Mouse (Mus musculus) heart, embryonic 10.5 days (tissue): ENCODE measurements around the gene Cox8b. TPM values are rescaled to one million over a fixed set of nuclear protein-coding genes. Genes with fewer than 3 reads are reported as not detected.
A peak's percentile ranks its signal among the peaks of the same experiment; 100 is the strongest.
"Not testable (repeated sequence)": the region's sequence is repeated elsewhere in the genome, so short reads cannot be mapped to it uniquely, and the experiment has no call there.

Experiments used
- DNase-seq: peaks from one replicate; pipeline ENCODE4 v3.0.0-alpha.2; 2017; ENCODE audit warnings: low spot score
- H3K27ac ChIP-seq: fragments of 300-500 bp; sonication (generic); 2 replicates; pipeline ENCODE4 v1.5.1; 2016; ENCODE audit warnings: mild to moderate bottlenecking
- H3K27me3 ChIP-seq: fragments of 300-500 bp; sonication (generic); 2 replicates; pipeline ENCODE4 v1.6.1; 2016; ENCODE audit warnings: mild to moderate bottlenecking; ENCODE audit not compliant: poor library complexity, insufficient read depth, severe bottlenecking
- H3K36me3 ChIP-seq: fragments of 300-500 bp; sonication (generic); 2 replicates; pipeline ENCODE4 v1.6.1; 2016; ENCODE audit warnings: mild to moderate bottlenecking, moderate library complexity
- H3K4me1 ChIP-seq: fragments of 300-500 bp; sonication (generic); 2 replicates; pipeline ENCODE4 v1.6.1; 2016; ENCODE audit warnings: mild to moderate bottlenecking
- H3K4me3 ChIP-seq: fragments of 300-500 bp; sonication (generic); 2 replicates; pipeline ENCODE4 v1.5.1; 2016; ENCODE audit warnings: mild to moderate bottlenecking, moderate library complexity
- H3K9me3 ChIP-seq: fragments of 300-500 bp; sonication (generic); 2 replicates; pipeline ENCODE4 v1.6.1; 2016; ENCODE audit warnings: mild to moderate bottlenecking, moderate library complexity
- whole genome bisulfite sequencing: fragments of 180-500 bp; shearing (Covaris S2); methylation state at CpG from one replicate; pipeline ENCODE4 v1.1.7; 2016; 5-methylcytosine and 5-hydroxymethylcytosine counted together
- polyA plus RNA-seq: library from polyadenylated mRNA; unstranded; fragments of >200 nt; fragmentation: Nextera tagmentation; extraction: Ambion mirVana; gene quantifications from 2 replicates; pipeline ENCODE4 v1.2.1, GENCODE M21; 2016

Cox8b gene
- polyA plus RNA-seq, 1 experiment from 2014 or later = 13.6 TPM

GRCm38 (mm10) chr7:140908634-140909107, 8.4 kb upstream of the Cox8b start:
- WGBS = 3% methylated on average over 19 of the region's 19 CpGs
- Histone ChIP-seq H3K9me3 (no peaks in the 10 kb centered on the region), H3K27me3 (peaks cover 15% of the 10 kb centered on the region; the same call in 1 of the 2 replicates), H3K4me1 (peaks cover 6% of the 10 kb centered on the region; the same call in 1 of the 2 replicates), H3K4me3 (peak overlapping the region; percentile 57), H3K36me3 (no peaks in the 10 kb centered on the region), H3K27ac (peak overlapping the region; percentile 63; the same call in 1 of the 2 replicates)
- peak; percentile 91 for DNase-seq

GRCm38 (mm10) chr7:140908181-140908580, 7.9 kb upstream of the Cox8b start:
- Histone ChIP-seq H3K9me3 (no peaks in the 10 kb centered on the region), H3K4me3 (no peak overlapping the region), H3K27ac (no peak overlapping the region), H3K4me1 (peaks cover 10% of the 10 kb centered on the region; the same call in 1 of the 2 replicates), H3K36me3 (no peaks in the 10 kb centered on the region), H3K27me3 (peaks cover 13% of the 10 kb centered on the region; the same call in 1 of the 2 replicates)
- DNase-seq = no peak
- 44% methylated on average over 7 of the region's 7 CpGs for WGBS

GRCm38 (mm10) chr7:140907697-140908096, 7.5 kb upstream of the Cox8b start:
- Histone ChIP-seq H3K4me1 (peaks cover 15% of the 10 kb centered on the region; the same call in 1 of the 2 replicates), H3K27ac (no peak overlapping the region)
- DNase-seq = no peak

GRCm38 (mm10) chr7:140907131-140907530, 6.9 kb upstream of the Cox8b start:
- no peaks in the 10 kb centered on the region for H3K36me3 ChIP-seq
- no peaks in the 10 kb centered on the region for H3K9me3 ChIP-seq
- H3K4me3 ChIP-seq = no peak overlapping the region
- H3K27ac ChIP-seq = no peak overlapping the region
- 76% methylated on average over 13 of the region's 13 CpGs for WGBS
- H3K4me1 ChIP-seq = peaks cover 15% of the 10 kb centered on the region; the same call in 1 of the 2 replicates
- peaks cover 13% of the 10 kb centered on the region; the same call in 1 of the 2 replicates for H3K27me3 ChIP-seq
- DNase-seq = no peak

More at GRCm38 (mm10) chr7:140907697-140908096, 7.5 kb upstream of the Cox8b start:
- Histone ChIP-seq H3K9me3 (no peaks in the 10 kb centered on the region), H3K4me3 (no peak overlapping the region), H3K36me3 (no peaks in the 10 kb centered on the region), H3K27me3 (peaks cover 13% of the 10 kb centered on the region; the same call in 1 of the 2 replicates)
- WGBS = 81% methylated on average over 7 of the region's 7 CpGs

- Histone ChIP-seq H3K36me3 (no peaks in the 10 kb centered on the region), H3K9me3 (no peaks in the 10 kb centered on the region), H3K27me3 (peaks cover 13% of the 10 kb centered on the region; the same call in 1 of the 2 replicates), H3K4me1 (peaks cover 19% of the 10 kb centered on the region), H3K27ac (no peak overlapping the region), H3K4me3 (no peak overlapping the region)
- 46% methylated on average over 2 of the region's 2 CpGs for WGBS
- no peak for DNase-seq
These were observed 5.4 kb upstream of the Cox8b start for GRCm38 (mm10) chr7:140905642-140906081.

- DNase-seq = peak; percentile 87
- 24% methylated on average over 13 of the region's 13 CpGs for WGBS
- Histone ChIP-seq H3K9me3 (no peaks in the 10 kb centered on the region), H3K4me3 (no peak overlapping the region), H3K36me3 (peaks cover 11% of the 10 kb centered on the region), H3K27me3 (peaks cover 13% of the 10 kb centered on the region; the same call in 1 of the 2 replicates), H3K4me1 (peaks cover 26% of the 10 kb centered on the region; the same call in 1 of the 2 replicates), H3K27ac (0 out of 2 replicates have a peak overlapping the region, but pooled peaks have one; percentile 10)
These were observed 3.0 kb upstream of the Cox8b start for GRCm38 (mm10) chr7:140903212-140903611.

- no peak for DNase-seq
- H3K27ac ChIP-seq = no peak overlapping the region
These were observed 2.0 kb upstream of the Cox8b start for GRCm38 (mm10) chr7:140902036-140902875.

GRCm38 (mm10) chr7:140899121-140899520, 1.1 kb downstream of the Cox8b start:
- peaks cover 47% of the 10 kb centered on the region for H3K36me3 ChIP-seq
- H3K9me3 ChIP-seq = no peaks in the 10 kb centered on the region

More at GRCm38 (mm10) chr7:140902036-140902875, 2.0 kb upstream of the Cox8b start:
- Histone ChIP-seq H3K4me3 (no peak overlapping the region), H3K9me3 (no peaks in the 10 kb centered on the region), H3K36me3 (peaks cover 20% of the 10 kb centered on the region), H3K4me1 (peaks cover 26% of the 10 kb centered on the region; the same call in 1 of the 2 replicates), H3K27me3 (peaks cover 13% of the 10 kb centered on the region; the same call in 1 of the 2 replicates)
- 80% methylated on average over 15 of the region's 15 CpGs for WGBS

GRCm38 (mm10) chr7:140897863-140898262, 2.4 kb downstream of the Cox8b start:
- DNase-seq = no peak

More at GRCm38 (mm10) chr7:140899121-140899520, 1.1 kb downstream of the Cox8b start:
- H3K4me1 ChIP-seq = peaks cover 26% of the 10 kb centered on the region; the same call in 1 of the 2 replicates
- H3K27me3 ChIP-seq = peaks cover 2% of the 10 kb centered on the region; the same call in 1 of the 2 replicates
- no peak for DNase-seq
- H3K27ac ChIP-seq = 0 out of 2 replicates have a peak overlapping the region, but pooled peaks have one; percentile 4
- H3K4me3 ChIP-seq = no peak overlapping the region
- 82% methylated on average over 3 of the region's 3 CpGs for WGBS

GRCm38 (mm10) chr7:140894611-140895010, 5.6 kb downstream of the Cox8b start:
- Histone ChIP-seq H3K9me3 (no peaks in the 10 kb centered on the region), H3K4me3 (no peak overlapping the region), H3K27me3 (no peaks in the 10 kb centered on the region), H3K27ac (no peak overlapping the region), H3K4me1 (0 out of 2 replicates have a peak, but pooled peaks cover 3% of the 10 kb centered on the region), H3K36me3 (peaks cover 80% of the 10 kb centered on the region)
- DNase-seq = no peak
- WGBS = 92% methylated on average over 3 of the region's 3 CpGs

More at GRCm38 (mm10) chr7:140897863-140898262, 2.4 kb downstream of the Cox8b start:
- Histone ChIP-seq H3K36me3 (peaks cover 60% of the 10 kb centered on the region), H3K4me1 (peaks cover 19% of the 10 kb centered on the region; the same call in 1 of the 2 replicates), H3K4me3 (no peak overlapping the region), H3K27me3 (no peaks in the 10 kb centered on the region), H3K27ac (no peak overlapping the region), H3K9me3 (no peaks in the 10 kb centered on the region)
- 91% methylated on average over 7 of the region's 7 CpGs for WGBS

- Histone ChIP-seq H3K4me1 (no peaks in the 10 kb centered on the region), H3K27ac (no peak overlapping the region), H3K36me3 (peaks cover 83% of the 10 kb centered on the region), H3K9me3 (no peaks in the 10 kb centered on the region), H3K4me3 (no peak overlapping the region), H3K27me3 (no peaks in the 10 kb centered on the region)
- WGBS = 94% methylated on average over 7 of the region's 7 CpGs
- no peak for DNase-seq
These were observed 6.2 kb downstream of the Cox8b start for GRCm38 (mm10) chr7:140894031-140894430.

- H3K36me3 ChIP-seq = peaks cover 79% of the 10 kb centered on the region
These were observed 9.6 kb downstream of the Cox8b start for GRCm38 (mm10) chr7:140890636-140891035.

GRCm38 (mm10) chr7:140882469-140882803, 17.8 kb downstream of the Cox8b start:
- Histone ChIP-seq H3K27me3 (no peaks in the 10 kb centered on the region), H3K27ac (peak overlapping the region; percentile 92), H3K4me1 (peaks cover 9% of the 10 kb centered on the region), H3K9me3 (no peaks in the 10 kb centered on the region), H3K36me3 (peaks cover 31% of the 10 kb centered on the region), H3K4me3 (peak overlapping the region; percentile 98)
- under 1% methylated on average over 12 of the region's 12 CpGs for WGBS
- DNase-seq = no peak

More at GRCm38 (mm10) chr7:140890636-140891035, 9.6 kb downstream of the Cox8b start:
- 95% methylated on average over 16 of the region's 16 CpGs for WGBS
- not testable (repeated sequence) for H3K9me3 ChIP-seq, H3K4me3 ChIP-seq, DNase-seq, H3K27me3 ChIP-seq, H3K4me1 ChIP-seq, H3K27ac ChIP-seq
